Mouse (Mus musculus) CH12F3 (cell line): ENCODE results near the gene Zdhhc7.

Experiments
- in situ Hi-C: fragments of 300-500 bp; cut with MboI; formaldehyde crosslinking; loops from 2 replicates; pipeline ENCODE4 v1.14.3; 2020; ENCODE audit warnings: low sequenced_read_pairs

The Zdhhc7 gene

DNA sequence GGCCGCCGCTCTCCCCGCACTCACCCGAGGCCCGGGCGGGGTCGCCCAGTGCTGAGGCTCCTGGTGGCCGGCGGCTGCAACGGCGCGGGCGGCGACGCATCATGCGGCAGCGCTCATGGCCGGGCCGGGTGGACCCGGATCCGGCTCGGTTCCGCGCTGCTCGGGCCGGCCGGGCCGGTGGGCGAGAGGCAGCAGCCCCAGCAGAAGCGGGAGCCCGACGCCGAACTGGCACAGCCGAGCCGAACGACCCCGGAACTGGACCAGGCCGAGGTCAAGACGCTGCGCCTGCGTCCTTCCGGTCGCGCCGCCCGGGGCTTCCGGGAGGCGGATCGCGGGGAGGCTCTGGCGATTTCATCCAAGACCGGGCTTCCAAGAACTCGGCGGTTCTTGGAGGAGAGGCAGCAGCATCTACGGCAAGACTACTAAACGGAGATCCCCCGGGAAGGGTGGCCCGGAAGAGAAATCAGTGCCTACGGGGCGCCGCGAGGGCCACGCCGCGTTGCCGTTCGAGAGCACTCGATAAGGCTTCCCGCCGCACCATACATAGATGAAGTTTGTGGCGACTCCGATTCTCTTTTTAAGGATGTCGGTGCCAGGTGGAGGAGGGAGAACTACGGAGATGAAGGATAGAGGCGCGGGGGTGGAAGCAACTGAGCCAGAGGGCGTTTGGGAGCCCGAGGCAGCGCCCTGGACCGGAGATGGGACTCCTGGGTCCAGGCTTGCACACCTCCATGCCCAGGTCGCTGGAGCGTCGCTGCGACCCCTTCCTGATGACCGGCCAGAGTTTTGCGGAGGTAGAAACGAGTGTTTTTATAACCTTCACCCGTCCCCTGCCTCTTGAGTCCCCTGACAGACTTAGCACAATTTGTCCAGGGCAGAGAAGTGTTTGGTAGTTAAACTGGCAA is at the start of gene Zdhhc7:
TSS of gene Zdhhc7 (minus strand) at position 415 of the 905 bp plus-strand sequence.
- in situ Hi-C loops, result no loop called here

DNA sequence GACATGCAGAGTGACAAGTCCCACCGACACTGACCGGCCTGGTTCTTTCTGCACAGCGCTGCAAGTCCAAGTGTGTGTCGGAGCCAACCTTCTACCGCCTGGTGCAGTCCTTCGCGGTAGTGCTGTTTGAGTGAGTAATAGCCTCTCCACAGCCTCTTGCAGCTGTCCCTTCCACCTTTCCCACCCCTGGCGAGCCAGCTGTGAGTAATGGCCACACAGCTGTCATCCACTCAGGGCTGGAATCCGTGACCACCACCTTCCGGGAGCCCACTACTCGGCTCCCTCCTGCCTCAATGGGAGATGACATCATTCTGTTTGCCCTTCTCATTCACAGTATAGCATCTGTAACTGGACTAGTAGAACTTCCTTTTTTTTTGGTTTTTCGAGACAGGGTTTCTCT is 48.7 kb upstream of the Zdhhc7 start:
- in situ Hi-C loops, result no loop called here

DNA sequence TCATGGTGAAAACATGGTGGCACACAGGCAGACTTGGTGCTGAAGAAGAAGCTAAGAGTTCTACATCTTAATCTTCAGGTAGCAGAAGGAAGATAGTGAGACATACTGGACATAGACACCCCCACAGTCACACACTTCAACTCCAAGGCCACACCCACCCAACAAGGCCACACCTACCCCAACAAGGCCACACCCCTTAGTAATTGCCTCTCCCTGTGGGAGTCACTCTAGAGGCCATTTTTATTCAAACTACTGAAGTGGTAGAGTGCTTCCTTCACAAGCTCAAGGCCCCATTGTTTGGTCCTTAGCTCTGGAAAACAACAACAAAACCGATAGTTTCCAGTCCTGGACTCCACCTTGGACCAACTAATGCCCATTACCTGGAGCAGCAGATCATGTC is 44.8 kb upstream of the Zdhhc7 start:
- in situ Hi-C loops, result no loop called here

DNA sequence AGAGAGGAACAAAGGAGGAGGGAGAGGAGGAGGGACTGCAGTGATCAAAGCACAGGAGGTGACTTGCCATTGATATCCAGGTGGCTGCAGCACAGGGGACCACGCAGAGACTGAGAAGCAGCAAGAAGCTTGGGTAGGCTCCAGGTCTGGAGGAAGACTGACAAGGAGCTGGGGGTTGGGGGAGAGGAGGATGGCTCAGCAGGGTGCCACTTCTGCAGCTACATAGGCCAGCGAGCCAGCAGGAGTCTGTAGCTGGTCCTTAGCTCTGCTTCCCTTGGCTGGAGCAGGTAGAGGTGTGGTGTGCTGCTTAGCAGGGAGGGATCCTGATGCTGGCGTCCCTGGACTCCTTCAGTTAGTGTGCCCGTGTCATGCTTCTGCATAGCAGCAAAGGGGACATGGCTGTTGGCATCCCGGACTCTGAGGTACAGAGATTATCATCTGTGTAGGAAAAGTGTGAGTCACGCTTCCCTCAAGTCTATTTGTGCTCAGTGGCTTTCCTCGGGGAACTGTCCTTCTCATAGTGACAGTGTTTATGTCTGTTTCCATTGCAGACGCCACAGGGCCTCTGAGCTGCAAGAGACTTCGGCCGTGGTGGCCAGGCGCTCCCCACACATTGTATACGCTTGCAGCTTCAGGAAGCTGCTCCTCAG is 43.5 kb upstream of the Zdhhc7 start:
- in situ Hi-C loops, result no loop called here

DNA sequence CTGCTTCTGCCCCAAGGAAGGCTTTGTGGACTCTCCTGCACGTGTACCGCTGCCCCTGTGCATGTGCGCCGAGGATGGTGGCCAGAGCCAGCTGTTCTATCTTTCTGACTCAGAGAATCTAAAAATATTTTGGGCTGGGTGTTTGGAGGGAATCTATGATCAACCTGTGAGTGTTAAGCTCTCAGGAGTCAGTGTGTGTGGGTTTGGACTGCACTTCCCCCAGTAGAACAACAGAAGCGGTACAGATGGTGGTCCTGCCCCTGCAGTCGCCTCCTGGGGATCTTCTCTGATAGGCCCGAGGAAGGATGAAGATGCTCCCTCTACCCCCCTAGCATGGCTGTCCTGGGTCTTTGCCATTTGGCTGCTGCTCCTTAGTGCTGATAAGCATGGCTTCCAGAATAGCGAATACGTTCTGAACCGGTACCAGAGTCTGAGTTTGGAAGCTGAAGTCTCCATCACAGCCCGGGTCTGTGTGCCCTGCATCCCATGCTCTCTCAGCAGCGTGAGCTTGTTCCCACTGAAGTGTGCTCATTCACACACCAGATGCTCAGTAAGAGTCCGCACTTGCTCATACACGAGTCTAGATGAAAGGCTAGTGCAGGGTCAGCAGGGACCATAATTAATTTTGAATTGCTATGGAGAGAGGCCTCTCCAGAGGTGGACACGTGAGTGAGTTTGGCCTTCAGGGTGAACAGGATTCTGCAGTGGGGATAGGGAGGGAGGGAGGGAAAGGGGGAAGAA is 42.8 kb upstream of the Zdhhc7 start:
- in situ Hi-C loops, result no loop called here

DNA sequence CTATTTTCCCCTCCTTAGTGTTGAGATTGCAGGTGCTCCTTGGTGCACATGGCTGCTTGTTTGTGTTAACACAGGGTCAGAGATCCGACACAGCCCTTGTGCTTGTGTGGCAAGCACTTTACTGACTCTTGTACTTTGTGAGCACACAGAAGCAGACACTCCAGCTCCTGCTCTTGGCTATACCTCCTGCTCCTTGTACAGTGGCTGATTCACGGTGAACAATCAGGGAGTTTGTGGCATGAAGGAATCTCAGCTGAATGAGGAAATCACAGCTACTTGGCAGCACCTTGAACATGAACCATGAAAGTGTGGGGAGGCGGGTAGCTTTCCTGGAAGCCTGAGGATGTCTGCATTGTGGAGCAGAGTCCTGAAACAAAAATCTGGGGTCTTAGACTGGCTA is 39.5 kb upstream of the Zdhhc7 start:
- in situ Hi-C loops, result no loop called here

DNA sequence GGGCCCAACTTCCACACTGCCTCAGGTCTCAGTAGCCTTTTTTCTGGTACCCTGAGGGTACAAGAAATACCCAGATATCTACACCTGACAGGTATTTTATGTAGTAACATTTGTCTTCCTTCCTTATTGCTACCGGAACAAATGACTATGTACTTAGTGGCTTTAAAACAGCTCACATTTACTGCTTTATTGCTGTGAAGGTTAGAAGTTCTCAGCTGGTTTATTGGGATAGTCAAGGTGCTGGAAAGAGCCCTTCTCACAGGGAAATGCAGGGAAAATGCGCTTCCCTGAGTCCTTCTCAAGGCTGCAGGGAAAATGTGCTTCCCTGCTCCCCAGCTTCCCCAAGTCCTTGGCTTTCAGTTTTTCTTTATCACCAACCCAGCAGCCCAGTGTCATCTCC is 37.7 kb upstream of the Zdhhc7 start:
- in situ Hi-C loops, result no loop called here

DNA sequence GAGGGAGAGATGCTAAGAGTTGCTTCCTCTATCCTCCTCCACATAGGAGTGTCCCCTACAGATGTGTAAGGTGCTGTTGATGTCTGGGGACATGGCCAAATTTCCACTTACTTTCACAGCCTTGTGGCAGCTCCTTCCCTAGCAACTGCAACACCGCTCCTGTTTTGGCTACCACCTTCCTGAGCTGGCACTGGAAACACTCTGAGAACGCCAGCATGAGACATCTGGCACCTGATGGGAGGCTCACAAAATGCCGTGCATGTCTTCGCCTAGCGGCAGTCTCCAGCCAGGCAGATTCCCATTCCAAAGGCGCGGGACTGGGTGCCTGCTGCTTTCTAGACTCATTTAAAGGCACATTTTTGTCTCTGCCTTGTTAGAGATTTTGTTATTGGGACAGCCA is 35.3 kb upstream of the Zdhhc7 start:
- in situ Hi-C loops, result no loop called here

DNA sequence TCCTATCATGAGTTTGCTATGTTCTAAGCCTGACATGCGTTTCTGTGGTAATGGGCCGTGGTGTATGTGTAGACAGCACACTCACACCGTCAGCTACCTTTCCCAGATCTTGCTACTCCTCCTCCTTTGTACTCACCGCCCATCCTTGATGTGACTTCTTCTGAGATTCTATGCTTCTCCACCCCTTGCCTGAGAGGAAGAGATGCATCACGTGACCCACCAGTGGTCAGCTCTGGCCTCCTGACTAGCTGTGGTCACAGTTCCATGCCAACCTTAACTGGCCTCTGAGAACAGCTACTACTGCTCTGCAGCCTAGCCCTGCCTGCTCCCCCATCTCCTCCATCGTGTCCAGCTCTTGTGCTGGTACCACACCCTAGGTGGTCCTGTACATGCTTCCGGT is 34.4 kb upstream of the Zdhhc7 start:
- in situ Hi-C loops, result no loop called here

DNA sequence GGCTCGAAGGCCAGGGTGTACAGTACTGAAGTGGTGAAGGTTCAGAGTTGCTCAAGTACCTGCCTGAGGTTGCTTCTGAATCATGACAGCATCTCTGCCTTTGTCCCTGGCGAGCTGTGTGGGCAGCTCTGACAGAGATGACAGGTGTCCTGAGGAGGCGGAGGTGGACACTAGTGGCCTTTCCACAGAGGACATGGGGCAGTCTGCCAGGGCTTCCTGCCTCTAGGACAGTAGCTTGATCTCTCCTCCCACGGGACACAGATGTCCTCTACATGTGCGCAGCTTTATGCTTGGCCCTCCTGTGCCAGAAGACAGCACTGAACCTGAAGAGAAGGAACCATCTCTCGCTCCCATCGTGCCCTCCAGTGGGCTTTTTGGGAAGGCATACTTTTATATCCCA is 31.9 kb upstream of the Zdhhc7 start:
- in situ Hi-C loops, result no loop called here

DNA sequence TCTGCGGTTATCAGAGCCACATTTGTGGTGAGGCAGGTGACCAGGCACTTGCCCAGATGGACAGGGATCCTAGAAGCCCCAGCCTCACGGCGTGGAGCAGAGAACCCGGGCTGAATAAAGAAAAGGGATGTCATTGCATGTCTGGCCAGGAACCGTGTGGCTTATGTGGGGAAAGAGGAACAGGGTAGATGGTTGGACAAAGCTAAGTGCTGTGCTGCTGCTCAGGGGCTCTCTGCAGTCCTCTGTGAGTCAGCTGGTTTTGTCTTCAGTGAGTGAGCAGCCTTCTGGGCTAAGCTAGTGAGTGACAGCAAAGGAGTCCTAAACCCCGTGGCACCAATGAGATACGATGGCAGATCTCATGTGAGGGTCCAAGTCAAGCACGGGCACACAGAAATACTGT is 29.9 kb upstream of the Zdhhc7 start:
- in situ Hi-C loops, result no loop called here

DNA sequence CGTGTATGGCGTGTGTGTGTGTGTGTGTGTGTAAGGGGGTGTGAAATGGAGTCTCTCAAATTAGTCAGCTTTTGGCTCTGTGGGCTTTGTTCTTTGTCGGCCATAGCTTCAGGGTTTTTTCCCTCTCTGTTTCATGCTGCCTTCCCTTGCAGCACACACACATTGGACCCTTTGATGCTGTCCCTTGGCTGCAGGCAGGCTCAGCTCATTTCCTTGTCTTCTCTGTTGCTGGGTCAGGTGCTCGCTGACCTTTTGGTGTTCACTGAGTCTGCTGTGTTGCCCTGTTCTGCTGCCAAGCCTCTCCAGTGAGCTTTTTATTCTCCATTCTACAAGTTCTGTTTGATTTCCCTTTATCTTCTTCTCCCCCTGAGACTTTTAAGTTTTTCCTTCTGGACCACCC is 28.3 kb upstream of the Zdhhc7 start:
- in situ Hi-C loops, result no loop called here

DNA sequence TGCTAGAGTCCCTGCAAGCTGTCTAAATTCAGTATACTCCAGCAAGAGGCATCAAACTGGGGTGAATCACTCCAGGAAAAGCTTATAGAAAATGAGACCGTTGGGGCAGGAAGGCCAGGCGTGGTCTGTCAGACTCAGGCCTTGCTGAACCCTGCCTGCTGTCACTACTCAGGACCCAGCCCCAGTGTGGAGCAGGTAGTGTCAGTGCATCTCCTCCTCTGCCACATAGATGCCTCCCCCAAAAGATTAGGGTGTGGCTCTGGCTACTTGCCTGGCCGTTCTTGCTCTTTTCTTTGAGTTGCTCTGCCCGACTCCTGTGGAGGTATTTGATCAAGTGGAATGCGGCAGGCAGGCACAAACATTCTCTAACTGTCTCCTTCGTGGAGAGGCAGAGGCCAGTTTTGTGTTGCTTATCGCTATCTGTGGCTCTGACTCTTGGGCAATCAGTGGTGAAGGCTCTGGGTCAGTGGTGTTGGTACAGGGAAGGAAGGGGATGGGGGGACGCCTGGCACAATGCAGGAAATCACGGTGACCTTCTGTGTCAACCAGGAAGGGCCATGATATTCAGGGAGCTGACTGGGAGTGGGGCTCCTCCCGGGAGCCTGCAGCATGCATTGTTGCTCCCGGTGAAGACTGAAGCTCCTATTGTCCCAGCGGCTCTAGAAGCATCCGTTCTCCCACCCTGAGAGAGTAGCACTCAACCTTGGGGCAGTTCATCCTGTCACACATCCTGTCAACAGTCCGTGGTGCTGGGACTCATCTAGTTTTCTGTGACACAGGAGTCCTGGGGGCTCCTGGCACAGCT is 25.3 kb upstream of the Zdhhc7 start:
- in situ Hi-C loops, result no loop called here

DNA sequence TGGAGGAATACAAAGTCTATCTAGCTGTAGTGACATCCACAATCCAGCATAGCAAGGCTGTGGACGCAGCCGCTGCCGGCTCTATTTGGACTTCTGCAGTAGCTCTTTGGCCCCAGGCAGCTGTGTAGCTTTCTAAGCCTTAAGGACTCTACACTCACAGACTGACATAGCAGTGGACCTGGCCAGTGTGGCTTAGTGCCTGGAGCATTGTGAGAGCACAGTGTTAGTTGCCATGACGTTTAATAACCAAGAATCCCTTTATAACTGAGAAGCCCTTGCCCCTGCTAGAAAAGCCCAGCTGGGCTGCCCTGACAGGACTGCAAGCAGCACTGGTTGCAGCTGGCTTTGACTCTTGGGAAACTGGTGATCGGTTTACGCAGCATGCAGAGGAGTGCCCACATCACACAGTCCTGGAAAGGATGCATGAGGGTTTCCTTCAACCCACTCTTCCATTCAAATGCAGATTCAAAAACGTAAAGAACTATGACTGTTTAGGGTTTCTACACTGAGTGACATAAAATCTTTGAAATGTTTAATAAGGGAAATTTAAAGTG is 23.6 kb upstream of the Zdhhc7 start:
- in situ Hi-C loops, result no loop called here

DNA sequence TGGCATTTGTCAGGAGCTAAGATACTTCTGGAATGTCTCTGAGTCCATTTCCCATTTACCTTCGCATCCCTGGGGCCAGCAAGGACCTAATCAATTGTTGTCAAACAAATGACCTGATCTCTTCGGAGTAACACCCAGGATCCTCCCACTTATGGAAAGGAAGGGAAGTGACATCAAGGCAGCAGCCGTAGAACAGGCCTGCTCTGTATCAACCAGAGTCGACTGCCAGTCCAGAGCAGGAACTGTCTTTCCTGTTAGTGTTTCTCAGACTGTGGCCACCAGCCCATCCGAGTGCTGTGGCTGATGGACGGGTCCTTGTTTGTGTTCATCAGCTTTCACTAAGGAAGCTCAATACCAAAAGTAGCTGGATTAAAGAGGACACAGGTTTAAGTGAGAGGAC is 23.0 kb upstream of the Zdhhc7 start:
- in situ Hi-C loops, result no loop called here

DNA sequence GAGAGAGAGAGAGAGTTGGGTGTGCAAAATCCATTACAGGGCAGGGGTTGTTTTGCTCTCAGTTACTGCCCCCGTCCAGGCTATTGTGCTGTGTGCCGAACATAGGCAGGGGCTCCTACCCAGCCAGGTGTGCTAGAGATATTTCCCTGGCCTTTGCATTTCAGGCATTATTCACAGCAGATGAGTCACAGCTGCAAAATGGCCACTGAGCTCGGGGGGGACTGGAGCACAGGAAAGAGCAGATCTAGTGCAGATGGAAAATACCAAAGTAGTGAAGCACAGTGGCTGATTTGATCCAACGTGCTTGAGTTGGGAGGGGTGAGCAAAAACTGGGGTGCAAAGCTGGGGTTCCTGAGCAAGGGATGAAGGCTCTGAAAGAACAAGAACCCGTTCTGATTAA is 19.7 kb upstream of the Zdhhc7 start:
- in situ Hi-C loops, result no loop called here

DNA sequence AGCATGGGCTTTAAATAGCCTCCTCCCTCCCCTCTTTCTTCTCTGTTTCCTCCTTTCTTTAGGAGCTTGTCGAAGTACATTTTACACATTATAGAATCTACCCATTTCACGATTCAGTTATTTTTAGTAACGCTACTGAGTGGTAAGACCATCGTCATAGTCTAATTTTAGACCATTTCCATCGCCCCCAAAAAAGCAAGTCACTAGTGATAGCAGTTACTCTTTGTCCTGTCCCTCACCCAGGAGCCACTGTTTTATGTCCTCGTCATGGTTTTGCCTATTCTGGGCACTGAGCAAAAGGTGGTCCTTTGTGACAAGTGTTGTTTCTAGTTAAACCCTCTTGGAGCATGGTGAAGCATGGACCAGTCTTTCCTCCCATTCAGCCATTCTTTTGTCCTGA is 18.6 kb upstream of the Zdhhc7 start:
- in situ Hi-C loops, result no loop called here

DNA sequence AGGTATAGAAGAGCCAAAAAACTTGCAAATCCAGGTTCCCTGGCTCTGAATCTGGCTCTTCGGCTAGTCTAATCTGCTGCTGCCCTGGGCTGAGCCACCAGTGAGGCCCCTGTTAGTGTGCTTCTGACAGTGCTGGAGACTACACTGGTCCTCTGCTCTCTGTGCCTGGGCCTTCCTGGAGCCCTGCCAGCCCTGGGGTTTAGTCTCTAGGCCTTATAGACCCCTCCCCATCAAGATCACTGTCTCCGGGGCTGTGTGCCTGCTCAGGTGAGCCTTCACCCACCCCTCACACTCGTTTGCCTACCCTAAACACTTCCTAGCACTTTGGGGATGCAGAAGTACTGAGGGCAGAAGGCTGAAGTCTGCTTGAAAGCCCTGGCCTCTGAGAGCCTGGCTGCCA is 18.1 kb upstream of the Zdhhc7 start:
- in situ Hi-C loops, result no loop called here

DNA sequence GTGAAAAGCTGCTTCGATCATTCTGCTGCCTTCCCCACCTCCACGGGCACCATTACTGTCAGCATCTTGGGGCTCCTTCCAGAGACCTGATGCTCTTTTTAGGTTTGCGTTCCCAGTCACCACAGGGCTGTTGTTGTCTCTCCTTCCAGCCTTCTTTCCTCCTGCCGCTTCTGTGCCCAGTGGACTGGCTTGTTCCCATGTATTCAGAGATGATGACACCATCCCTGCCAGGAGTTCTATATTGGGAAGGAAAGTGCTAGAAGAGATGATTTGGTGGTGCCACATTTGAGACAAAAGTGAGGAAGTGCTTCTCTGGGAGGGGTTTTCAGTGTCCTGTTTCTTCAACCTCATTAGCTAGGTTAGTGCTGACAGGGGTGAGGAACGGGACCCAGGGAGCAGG is 17.6 kb upstream of the Zdhhc7 start:
- in situ Hi-C loops, result no loop called here

DNA sequence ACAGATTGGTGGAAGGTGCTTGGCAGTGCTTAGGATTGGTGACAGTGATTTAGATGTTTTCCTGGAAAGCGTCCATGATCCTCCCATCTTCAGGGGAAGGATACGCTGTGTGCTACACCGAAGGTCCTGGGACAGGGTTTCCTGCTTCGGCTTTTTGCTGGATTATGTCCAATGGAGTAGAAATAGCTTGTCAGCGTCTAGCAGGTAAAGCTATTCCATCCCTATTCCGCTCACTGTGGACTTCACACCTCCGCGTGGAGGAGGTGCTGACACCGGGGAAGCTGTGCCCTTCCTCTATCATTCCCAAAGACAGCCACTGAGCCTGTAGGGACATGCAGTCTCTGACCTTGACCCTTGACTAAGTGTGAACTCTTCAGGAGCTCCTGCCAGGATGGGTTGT is 16.9 kb upstream of the Zdhhc7 start:
- in situ Hi-C loops, result no loop called here

DNA sequence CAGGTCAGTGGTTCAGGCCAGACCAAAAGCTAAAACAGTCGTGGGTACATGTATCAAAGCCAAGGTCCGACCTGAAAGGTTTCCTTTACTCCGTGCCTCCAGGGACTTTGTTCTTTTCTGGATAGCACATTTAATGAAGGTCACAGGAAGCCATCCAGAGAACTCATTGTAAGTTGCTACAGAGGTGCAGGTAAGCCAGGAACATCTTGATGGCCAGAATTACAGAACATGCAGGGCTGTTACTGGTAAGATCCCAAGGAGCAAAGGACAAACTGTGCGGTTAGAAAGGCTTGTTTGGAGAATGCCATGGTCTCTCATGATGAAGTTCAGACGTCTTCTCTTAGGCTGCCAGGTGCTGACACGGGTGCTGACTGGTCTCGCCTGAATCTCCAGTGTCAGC is 15.3 kb upstream of the Zdhhc7 start:
- in situ Hi-C loops, result no loop called here
